Mouse (Mus musculus) megakaryocyte progenitor cell, adult 5-6 weeks (primary cell): ENCODE data around the gene Mif. TPM values are rescaled to one million over a fixed set of nuclear protein-coding genes. Genes with fewer than 3 reads are reported as not detected.

Source experiments
- total RNA-seq, 2 experiments: library from RNA; stranded (forward) in 1 of 2; stranded (reverse) in 1 of 2; fragments of 157-497, 149-512 nt in 1 of 2; fragments of 200-1000 nt in 1 of 2; gene quantifications; 2 replicates each; pipeline versions ENCODE4 v1.2.3 to v1.2.4; 2015 to 2017

The Mif gene
- total RNA-seq, 2 experiments from 2014 or later, result 576 to 790 TPM

Other genes with a start within 250 kb of the Mif start
- gene Susd2, start 216.2 kb downstream of the Mif start, total RNA-seq (2015), result 0.34 and 0.42 TPM in 2 replicates
- 0.27 TPM in 1 of 2 replicates, not detected in the other for gene Susd2, start 216.2 kb downstream of the Mif start, total RNA-seq (2017)
- gene Cabin1, start 95.9 kb downstream of the Mif start, total RNA-seq (2015), result 32.0 and 36.5 TPM in 2 replicates
- 29.6 and 37.8 TPM in 2 replicates for gene Cabin1, start 95.9 kb downstream of the Mif start, total RNA-seq (2017)
- gene Ddt, start 86.8 kb downstream of the Mif start, total RNA-seq (2015), result 51.7 and 60.3 TPM in 2 replicates
- 54.4 and 60.1 TPM in 2 replicates for gene Ddt, start 86.8 kb downstream of the Mif start, total RNA-seq (2017)
- not detected in 2 replicates for gene Gm20441, start 79.3 kb downstream of the Mif start, total RNA-seq (2015)
- gene Gm20441, start 79.3 kb downstream of the Mif start, total RNA-seq (2017), result not detected in 2 replicates
- gene Gstt3, start 78.8 kb downstream of the Mif start, total RNA-seq (2015), result 4.9 and 5.5 TPM in 2 replicates
- 3.2 and 4.7 TPM in 2 replicates for gene Gstt3, start 78.8 kb downstream of the Mif start, total RNA-seq (2017)
- gene Gstt1, start 61.7 kb downstream of the Mif start, total RNA-seq (2015), result not detected in 2 replicates
- 2.3 TPM in 1 of 2 replicates, not detected in the other for gene Gstt1, start 61.7 kb downstream of the Mif start, total RNA-seq (2017)
- gene Gstt4, start 37.7 kb downstream of the Mif start, total RNA-seq (2015), result not detected in 2 replicates
- not detected in 2 replicates for gene Gstt4, start 37.7 kb downstream of the Mif start, total RNA-seq (2017)
- 23.8 and 24.1 TPM in 2 replicates for gene Gstt2, start 22.8 kb downstream of the Mif start, total RNA-seq (2015)
- gene Gstt2, start 22.8 kb downstream of the Mif start, total RNA-seq (2017), result 14.2 and 21.6 TPM in 2 replicates
- gene Derl3, start 33.2 kb upstream of the Mif start, total RNA-seq (2015), result 0.54 and 0.64 TPM in 2 replicates
- gene Derl3, start 33.2 kb upstream of the Mif start, total RNA-seq (2017), result 0.95 and 2.2 TPM in 2 replicates
- 66.3 and 72.0 TPM in 2 replicates for gene Smarcb1, start 61.4 kb upstream of the Mif start, total RNA-seq (2015)
- gene Smarcb1, start 61.4 kb upstream of the Mif start, total RNA-seq (2017), result 77.3 and 86.5 TPM in 2 replicates
- gene Chchd10, start 72.9 kb upstream of the Mif start, total RNA-seq (2015), result 54.0 and 55.0 TPM in 2 replicates
- gene Chchd10, start 72.9 kb upstream of the Mif start, total RNA-seq (2017), result 33.1 and 34.4 TPM in 2 replicates
- gene Mmp11, start 76.3 kb upstream of the Mif start, total RNA-seq (2015), result 0.57 TPM in 1 of 2 replicates, not detected in the other
- gene Mmp11, start 76.3 kb upstream of the Mif start, total RNA-seq (2017), result 10.1 TPM in 1 of 2 replicates, not detected in the other
- gene Gm867, start 80.4 kb upstream of the Mif start, total RNA-seq (2015), result not detected in 2 replicates
- not detected in 2 replicates for gene Gm867, start 80.4 kb upstream of the Mif start, total RNA-seq (2017)
- 1.5 TPM in 1 of 2 replicates, not detected in the other for gene Vpreb3, start 82.8 kb upstream of the Mif start, total RNA-seq (2015)
- gene Vpreb3, start 82.8 kb upstream of the Mif start, total RNA-seq (2017), result not detected in 2 replicates
- 0.35 and 0.66 TPM in 2 replicates for gene Gm5134, start 94.3 kb upstream of the Mif start, total RNA-seq (2015)
- gene Gm5134, start 94.3 kb upstream of the Mif start, total RNA-seq (2017), result 0.78 and 0.79 TPM in 2 replicates
- gene Zfp280b, start 172.4 kb upstream of the Mif start, total RNA-seq (2015), result 7.4 and 8.7 TPM in 2 replicates
- 5.7 and 8.0 TPM in 2 replicates for gene Zfp280b, start 172.4 kb upstream of the Mif start, total RNA-seq (2017)